Mouse (Mus musculus) ES-E14 (cell line): Measurements from ENCODE around the gene Ptprm. TPM values are rescaled to one million over a fixed set of nuclear protein-coding genes. Genes with fewer than 3 reads are reported as not detected.

Experiments used
- DNase-seq: peaks from one replicate; pipeline ENCODE4 v3.0.0-alpha.2; 2013; ENCODE audit warnings: low read depth, low spot score
- H3K27ac ChIP-seq: 2 replicates; pipeline ENCODE4 v1.5.1; 2012; ENCODE audit warnings: low read depth, mild to moderate bottlenecking, low read length, moderate library complexity, mixed read lengths; ENCODE audit not compliant: poor library complexity, insufficient read depth, severe bottlenecking
- H3K36me3 ChIP-seq: 2 replicates; pipeline ENCODE4 v1.6.1; 2012; ENCODE audit warnings: mild to moderate bottlenecking, low read length, moderate library complexity, mixed read lengths; ENCODE audit not compliant: control insufficient read depth, poor library complexity, insufficient read depth, severe bottlenecking
- H3K4me1 ChIP-seq, 2 experiments: fragments of 150-350 bp in 1 of 2; sonication (generic) in 1 of 2; 2 replicates each; pipeline ENCODE4 v1.6.1; 2012; ENCODE audit warnings: low read length in 2 of 2, mild to moderate bottlenecking in 1 of 2, mixed read lengths in 1 of 2; ENCODE audit not compliant: control insufficient read depth in 2 of 2, insufficient read depth in 2 of 2, poor library complexity in 1 of 2
- H3K4me3 ChIP-seq, 2 experiments: fragments of 150-350 bp in 1 of 2; sonication (generic) in 1 of 2; 2 replicates each; pipeline ENCODE4 v1.5.1; 2012; ENCODE audit warnings: low read length in 2 of 2, low read depth in 1 of 2, mild to moderate bottlenecking in 1 of 2, mixed read lengths in 1 of 2; ENCODE audit not compliant: insufficient read depth in 1 of 2, poor library complexity in 1 of 2, severe bottlenecking in 1 of 2
- H3K9ac ChIP-seq: 2 replicates; pipeline ENCODE4 v1.6.1; 2012; ENCODE audit warnings: low read depth, mild to moderate bottlenecking, low read length, mixed read lengths; ENCODE audit not compliant: poor library complexity, insufficient read depth, severe bottlenecking
- H3K9me3 ChIP-seq: fragments of 150-350 bp; sonication (generic); 2 replicates; pipeline ENCODE4 v1.6.1; 2012; ENCODE audit warnings: low read depth, mild to moderate bottlenecking, low read length; ENCODE audit not compliant: control insufficient read depth, insufficient read depth
- CHD2 ChIP-seq: IDR thresholded peaks from 2 replicates; pipeline ENCODE4 v1.6.1; 2014; ENCODE audit warnings: mild to moderate bottlenecking, low read depth, low read length, inconsistent platforms
- HCFC1 ChIP-seq: IDR thresholded peaks from 2 replicates; pipeline ENCODE4 v1.6.1; 2012; ENCODE audit warnings: low read length, inconsistent platforms, borderline replicate concordance; ENCODE audit not compliant: insufficient read depth
- MAFK ChIP-seq: IDR thresholded peaks from 2 replicates; pipeline ENCODE4 v1.6.1; 2014; ENCODE audit warnings: mild to moderate bottlenecking, low read depth, low read length, inconsistent platforms; ENCODE audit not compliant: insufficient read depth
- ZC3H11A ChIP-seq: IDR thresholded peaks from 2 replicates; pipeline ENCODE4 v1.6.1; 2012; ENCODE audit warnings: low read depth, mild to moderate bottlenecking, inconsistent platforms, low read length, borderline replicate concordance
- ZNF384 ChIP-seq: IDR thresholded peaks from 2 replicates; pipeline ENCODE4 v1.6.1; 2012; ENCODE audit warnings: low read depth, low read length, inconsistent platforms
- in situ Hi-C, 2 experiments: fragments of 600-800 bp; cut with MboI; formaldehyde crosslinking; loops; one replicate each; pipeline ENCODE4 v1.15.1; 2025; ENCODE audit warnings: low sequenced_read_pairs in 2 of 2, inconsistent platforms in 1 of 2; ENCODE audit not compliant: unreplicated experiment in 2 of 2
- total RNA-seq: library from RNA; depleted of rRNA; stranded (reverse); fragments of 300-350 nt; gene quantifications from 2 replicates; pipeline ENCODE4 v1.2.3, GENCODE M21; 2012

Ptprm gene
- total RNA-seq, 1 experiment: 2.9 TPM

DNA sequence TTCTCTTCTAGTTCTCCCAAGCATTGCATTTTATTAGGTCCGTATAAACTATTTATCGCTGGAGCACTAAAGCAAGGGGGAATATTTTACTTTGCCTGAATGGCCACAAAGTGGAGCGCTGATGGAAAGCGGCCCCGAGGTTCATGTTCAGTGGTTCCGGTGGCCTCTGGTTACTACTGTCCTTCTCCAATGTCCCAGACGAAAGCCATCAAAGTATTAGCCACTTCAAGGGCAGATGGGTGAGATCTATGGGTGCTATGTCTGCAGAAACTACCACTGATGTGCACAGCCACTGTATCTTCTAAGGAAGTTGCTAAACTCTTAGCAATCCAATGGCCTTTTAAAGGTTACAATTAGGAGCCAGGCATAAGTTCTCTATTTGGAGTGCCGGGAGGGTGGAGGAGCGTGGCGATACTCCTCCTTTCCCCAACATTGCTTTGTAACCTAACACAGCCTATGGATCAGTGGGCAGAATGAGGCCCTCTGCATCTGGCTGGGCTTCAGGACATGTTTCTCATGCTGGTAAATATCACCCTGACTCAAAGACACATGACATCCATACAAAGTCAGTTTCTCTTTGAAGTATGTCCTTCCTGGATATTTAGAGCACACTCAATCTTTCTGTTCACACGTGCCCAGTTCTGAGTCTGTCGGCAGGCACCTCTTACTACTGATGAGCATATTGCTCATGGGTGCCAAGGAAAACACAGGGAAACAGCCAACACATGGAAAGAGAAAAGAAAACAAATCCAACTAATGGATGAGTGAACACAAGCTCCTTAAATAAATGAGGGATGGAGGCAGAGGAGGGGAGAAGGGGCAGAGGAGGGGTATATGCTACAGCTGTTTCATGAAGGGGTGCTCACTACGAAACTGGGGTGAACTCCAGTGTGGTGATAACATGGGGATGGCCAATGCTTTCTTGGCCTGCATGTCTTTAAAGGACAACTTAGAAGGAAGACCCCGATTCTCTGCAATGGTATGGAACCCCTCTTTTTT lies 584.6 kb downstream of the Ptprm start:
- no peak overlapping the region for H3K9ac ChIP-seq
- no peaks in the 10 kb centered on the region for H3K4me1 ChIP-seq
- in situ Hi-C loops: loop anchor here in 1 of 2 experiments (25.0 kb wide), 1 partner anchor 532 kb away; no protein-coding TSS in a partner anchor
- no peaks in the 10 kb centered on the region for H3K9me3 ChIP-seq
- H3K27ac ChIP-seq: no peak overlapping the region
- no peaks in the 10 kb centered on the region for H3K36me3 ChIP-seq
- no peak overlapping the region for H3K4me3 ChIP-seq
- DNase-seq: no peak
- no peak for TF ChIP-seq MAFK
- no peak for TF ChIP-seq HCFC1
- TF ChIP-seq ZC3H11A: no peak
- TF ChIP-seq CHD2: no peak
- TF ChIP-seq ZNF384: no peak

- in situ Hi-C loops: loop anchor here in 1 of 2 experiments (25.0 kb wide), 1 partner anchor 531 kb away; no protein-coding TSS in a partner anchor
- Histone ChIP-seq H3K36me3 (no peaks in the 10 kb centered on the region), H3K9me3 (no peaks in the 10 kb centered on the region), H3K27ac (no peak overlapping the region), H3K9ac (no peak overlapping the region), H3K4me3 (no peak overlapping the region), H3K4me1 (no peaks in the 10 kb centered on the region)
- TF ChIP-seq HCFC1 (no peak), ZNF384 (no peak), ZC3H11A (no peak), MAFK (no peak)
- no peak for DNase-seq
These were observed 585.5 kb downstream of the Ptprm start for GRCm38 (mm10) chr17:66768689-66769275.

- Histone ChIP-seq H3K9me3 (no peaks in the 10 kb centered on the region), H3K36me3 (no peaks in the 10 kb centered on the region), H3K27ac (no peak overlapping the region), H3K4me1 (no peaks in the 10 kb centered on the region), H3K4me3 (no peak overlapping the region), H3K9ac (no peak overlapping the region)
- TF ChIP-seq MAFK (no peak), ZC3H11A (no peak), ZNF384 (no peak), CHD2 (no peak), HCFC1 (no peak)
- no peak for DNase-seq
- in situ Hi-C loops: loop anchor here in 1 of 2 experiments (25.0 kb wide), 1 partner anchor 529 kb away; no protein-coding TSS in a partner anchor
These were observed 588.1 kb downstream of the Ptprm start for GRCm38 (mm10) chr17:66766166-66766565.

GRCm38 (mm10) chr17:66764435-66764834 lies 589.8 kb downstream of the Ptprm start:
- Histone ChIP-seq H3K27ac (no peak overlapping the region), H3K9me3 (no peaks in the 10 kb centered on the region), H3K4me1 (no peaks in the 10 kb centered on the region), H3K4me3 (no peak overlapping the region), H3K36me3 (no peaks in the 10 kb centered on the region), H3K9ac (no peak overlapping the region)
- DNase-seq: no peak
- no peak for TF ChIP-seq MAFK
- TF ChIP-seq ZC3H11A: no peak
- no peak for TF ChIP-seq HCFC1
- no peak for TF ChIP-seq CHD2
- no peak for TF ChIP-seq ZNF384
- in situ Hi-C loops: loop anchor here in 1 of 2 experiments (25.0 kb wide), 1 partner anchor 527 kb away; no protein-coding TSS in a partner anchor
